Mouse (Mus musculus) lung, embryonic 15.5 days (tissue): ENCODE data around the gene Ddr2. TPM values are rescaled to one million over a fixed set of nuclear protein-coding genes. Genes with fewer than 3 reads are reported as not detected.
"Not testable (repeated sequence)": the region's sequence is repeated elsewhere in the genome, so short reads cannot be mapped to it uniquely, and the experiment has no call there.

Experiments used
- ATAC-seq: fragments of 200-750 bp; cut with Nextera tagmentation; 2 replicates; pipeline ENCODE4 v1.8.0; 2017; ENCODE audit warnings: moderate number of reproducible peaks, borderline replicate concordance; ENCODE audit not compliant: low FRiP score, low TSS enrichment; ENCODE audit errors: extremely low read depth
- H3K27ac ChIP-seq: fragments of 300-500 bp; sonication (generic); 2 replicates; pipeline ENCODE4 v1.5.1; 2015; ENCODE audit warnings: moderate library complexity, mild to moderate bottlenecking, inconsistent platforms
- H3K27me3 ChIP-seq: fragments of 300-500 bp; sonication (generic); 2 replicates; pipeline ENCODE4 v1.6.1; 2015; ENCODE audit warnings: inconsistent platforms
- H3K36me3 ChIP-seq: fragments of 300-500 bp; sonication (generic); 2 replicates; pipeline ENCODE4 v1.6.1; 2015; ENCODE audit warnings: inconsistent platforms
- H3K4me1 ChIP-seq: fragments of 300-500 bp; sonication (generic); 2 replicates; pipeline ENCODE4 v1.6.1; 2015; ENCODE audit warnings: inconsistent platforms
- H3K4me2 ChIP-seq: fragments of 300-500 bp; sonication (generic); 2 replicates; pipeline ENCODE4 v1.6.1; 2015; ENCODE audit warnings: inconsistent platforms, mild to moderate bottlenecking, moderate library complexity
- H3K4me3 ChIP-seq: fragments of 300-500 bp; sonication (generic); 2 replicates; pipeline ENCODE4 v1.5.1; 2015; ENCODE audit warnings: mild to moderate bottlenecking, inconsistent platforms
- H3K9ac ChIP-seq: fragments of 300-500 bp; sonication (generic); 2 replicates; pipeline ENCODE4 v1.6.1; 2015; ENCODE audit warnings: inconsistent platforms
- H3K9me3 ChIP-seq: fragments of 300-500 bp; sonication (generic); 2 replicates; pipeline ENCODE4 v1.6.1; 2016; ENCODE audit warnings: inconsistent platforms
- WGBS: fragments of 180-500 bp; shearing (Covaris S2); methylation state at CpG from one replicate; pipeline ENCODE4 v1.1.7; 2015; 5-methylcytosine and 5-hydroxymethylcytosine counted together
- polyA plus RNA-seq: library from polyadenylated mRNA; unstranded; fragments of >200 nt; fragmentation: Nextera tagmentation; extraction: Ambion mirVana; gene quantifications from 2 replicates; pipeline ENCODE4 v1.2.1, GENCODE M21; 2015

The Ddr2 gene
- polyA plus RNA-seq, 1 experiment from 2014 or later = 43.9 TPM

DNA sequence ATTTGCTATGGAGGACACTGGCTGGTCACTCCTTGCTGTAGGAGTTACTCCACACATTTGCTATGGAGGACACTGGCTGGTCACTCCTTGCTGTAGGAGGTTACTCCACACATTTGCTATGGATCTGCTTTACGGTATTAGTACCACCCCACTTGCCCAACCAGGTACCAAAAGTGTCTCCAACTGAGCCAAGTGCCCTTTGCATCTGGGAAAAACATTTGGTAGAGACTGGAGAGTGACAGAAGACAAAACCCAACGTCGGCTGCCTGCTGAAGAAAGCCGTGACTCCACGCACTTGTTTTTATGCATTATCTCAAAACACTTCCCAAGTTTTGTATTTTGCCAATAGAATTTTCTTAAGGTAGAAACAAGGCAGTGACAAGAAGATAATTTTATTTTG lies 31.1 kb upstream of the Ddr2 start:
- no peak overlapping the region for H3K4me2 ChIP-seq
- H3K36me3 ChIP-seq = peaks cover 24% of the 10 kb centered on the region
- no peak overlapping the region for H3K4me3 ChIP-seq
- H3K27ac ChIP-seq = no peak overlapping the region
- no peak for ATAC-seq
- no peaks in the 10 kb centered on the region for H3K4me1 ChIP-seq
- WGBS = 96% methylated on average over 5 of the region's 5 CpGs
- H3K9me3 ChIP-seq = no peaks in the 10 kb centered on the region
- no peak overlapping the region for H3K9ac ChIP-seq
- H3K27me3 ChIP-seq = no peaks in the 10 kb centered on the region

DNA sequence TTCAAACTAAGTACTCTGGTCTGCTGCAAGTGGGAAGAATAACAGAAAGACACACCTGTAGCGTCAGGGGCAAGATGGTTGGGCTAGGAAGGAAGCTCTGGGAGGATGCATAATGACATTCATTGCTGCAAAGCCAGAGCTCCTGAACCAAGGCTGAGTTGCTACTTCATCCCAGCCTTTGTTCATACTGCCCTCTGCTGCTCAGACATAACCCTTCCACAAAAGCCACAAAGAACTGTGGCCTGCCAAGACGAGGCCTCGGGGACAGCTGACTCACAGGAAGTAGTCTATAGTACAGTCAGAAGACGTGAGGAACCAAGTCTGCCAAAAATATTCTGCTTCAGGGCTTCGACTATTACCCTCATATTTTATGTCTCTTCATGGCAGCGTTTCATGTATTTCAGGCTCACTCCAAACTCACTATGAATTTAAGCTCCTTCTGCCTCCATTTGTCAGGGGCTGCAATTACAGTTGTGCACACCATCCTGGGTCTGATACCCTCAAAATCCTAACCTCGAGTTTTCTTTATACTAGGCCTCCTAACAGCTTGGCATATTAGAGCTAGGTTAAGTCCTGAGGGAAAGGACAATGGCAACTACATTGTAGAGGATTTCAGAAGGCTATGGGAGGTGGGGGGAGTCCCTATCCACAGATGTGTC lies 25.9 kb upstream of the Ddr2 start:
- Histone ChIP-seq H3K4me2 (no peak overlapping the region), H3K4me3 (no peak overlapping the region), H3K27me3 (no peaks in the 10 kb centered on the region), H3K9me3 (no peaks in the 10 kb centered on the region), H3K27ac (peak overlapping the region; percentile 35; the same call in 1 of the 2 replicates), H3K4me1 (no peaks in the 10 kb centered on the region), H3K36me3 (no peaks in the 10 kb centered on the region), H3K9ac (no peak overlapping the region)
- ATAC-seq = peak; percentile 77; the same call in 1 of the 2 replicates
- WGBS = 17% methylated on average over 7 of the region's 7 CpGs

DNA sequence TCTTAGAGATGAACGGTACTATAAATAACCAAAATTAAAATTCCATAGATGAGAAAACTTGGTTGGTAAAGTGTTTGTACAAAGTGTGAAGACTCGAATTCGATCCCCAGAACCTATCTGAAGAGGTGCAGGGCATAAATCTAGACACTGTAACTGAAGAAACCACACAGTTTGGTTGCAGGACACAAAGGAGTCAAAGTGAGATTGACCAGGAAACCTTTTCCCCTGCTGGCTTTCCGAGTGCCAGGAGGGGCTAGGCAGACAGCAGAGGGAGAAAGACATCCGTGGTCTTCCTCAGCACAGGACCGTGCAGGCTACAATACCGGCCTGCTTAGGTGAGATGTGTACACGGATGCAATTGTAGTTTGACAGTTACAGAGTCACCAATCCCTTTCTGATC lies 23.7 kb upstream of the Ddr2 start:
- Histone ChIP-seq H3K9me3 (no peaks in the 10 kb centered on the region), H3K9ac (no peak overlapping the region), H3K27me3 (no peaks in the 10 kb centered on the region), H3K36me3 (no peaks in the 10 kb centered on the region), H3K4me1 (no peaks in the 10 kb centered on the region), H3K27ac (no peak overlapping the region), H3K4me3 (no peak overlapping the region), H3K4me2 (no peak overlapping the region)
- no peak for ATAC-seq
- 83% methylated on average over 8 of the region's 8 CpGs for WGBS

DNA sequence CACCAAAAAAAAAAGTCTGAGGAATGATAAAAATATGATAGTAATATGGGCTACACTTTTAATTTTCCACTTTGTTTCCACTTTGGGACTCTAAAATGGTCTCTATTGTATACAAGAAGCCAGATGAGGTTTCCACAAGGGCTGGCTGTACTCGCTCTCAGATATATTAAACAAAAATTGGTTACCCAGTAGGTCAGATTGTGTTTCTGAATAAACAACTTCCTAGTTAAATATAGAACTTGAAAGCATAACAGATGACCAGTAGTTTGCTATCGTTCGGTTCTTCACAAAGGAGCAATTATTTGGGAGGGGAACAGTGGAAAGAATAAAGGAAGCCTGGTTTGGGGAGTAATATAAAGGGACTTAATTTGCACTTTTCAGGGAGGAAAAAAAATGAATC lies 20.4 kb upstream of the Ddr2 start:
- Histone ChIP-seq H3K36me3 (no peaks in the 10 kb centered on the region), H3K4me2 (no peak overlapping the region), H3K4me1 (no peaks in the 10 kb centered on the region), H3K27me3 (no peaks in the 10 kb centered on the region), H3K9ac (no peak overlapping the region), H3K9me3 (no peaks in the 10 kb centered on the region), H3K4me3 (no peak overlapping the region), H3K27ac (no peak overlapping the region)
- ATAC-seq = no peak
- WGBS = 27% methylated on average over 3 of the region's 3 CpGs

DNA sequence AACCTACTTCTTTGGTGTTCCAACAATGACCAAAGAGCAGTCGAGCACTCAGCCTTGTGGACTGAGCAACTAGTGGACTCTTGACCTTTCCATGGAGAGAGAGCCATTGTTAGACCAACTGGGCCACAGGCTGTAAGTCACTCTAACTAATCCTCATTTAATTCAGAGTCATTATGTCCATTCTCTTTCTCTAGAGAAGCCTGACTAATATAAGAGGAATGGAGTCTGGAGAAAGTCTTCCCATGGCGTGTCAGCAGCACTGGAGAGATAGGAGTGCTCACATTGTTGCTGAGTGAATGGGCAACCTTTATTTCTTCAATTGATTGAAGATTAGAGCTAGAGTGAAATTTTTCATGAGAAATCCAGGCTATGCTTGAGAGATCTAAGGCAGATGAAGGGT lies 14.1 kb upstream of the Ddr2 start:
- H3K27ac ChIP-seq = no peak overlapping the region
- WGBS = 76% methylated on average over 2 of the region's 2 CpGs
- ATAC-seq = no peak
- H3K27me3 ChIP-seq = no peaks in the 10 kb centered on the region
- no peak overlapping the region for H3K4me2 ChIP-seq
- no peak overlapping the region for H3K4me3 ChIP-seq
- H3K9ac ChIP-seq = no peak overlapping the region
- no peaks in the 10 kb centered on the region for H3K9me3 ChIP-seq
- no peaks in the 10 kb centered on the region for H3K36me3 ChIP-seq
- H3K4me1 ChIP-seq = no peaks in the 10 kb centered on the region

DNA sequence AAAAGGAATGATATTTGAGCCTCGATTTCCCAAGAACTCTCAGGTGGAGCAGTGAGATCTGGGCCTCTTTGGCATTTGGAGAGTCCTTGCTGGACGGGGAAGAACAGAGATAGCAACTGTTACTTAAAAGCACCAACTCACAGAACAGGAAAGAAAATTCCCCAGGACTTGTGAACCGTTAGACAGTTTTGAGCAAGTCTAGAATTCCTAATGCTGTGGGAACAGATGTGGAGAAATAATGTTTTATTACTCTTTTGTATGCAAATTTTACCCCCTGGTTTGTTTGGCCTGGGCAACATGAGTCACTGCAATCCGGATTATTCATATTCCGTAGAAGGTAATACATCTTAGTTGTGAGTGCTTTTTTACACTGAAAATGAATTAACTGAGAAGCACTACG lies 3.1 kb upstream of the Ddr2 start:
- no peak for ATAC-seq
- H3K4me1 ChIP-seq = peaks cover 1% of the 10 kb centered on the region; the same call in 1 of the 2 replicates
- H3K9ac ChIP-seq = no peak overlapping the region
- no peaks in the 10 kb centered on the region for H3K27me3 ChIP-seq
- H3K9me3 ChIP-seq = no peaks in the 10 kb centered on the region
- no peaks in the 10 kb centered on the region for H3K36me3 ChIP-seq
- 71% methylated on average over 6 of the region's 6 CpGs for WGBS
- H3K4me3 ChIP-seq = no peak overlapping the region
- H3K27ac ChIP-seq = no peak overlapping the region
- H3K4me2 ChIP-seq = no peak overlapping the region

DNA sequence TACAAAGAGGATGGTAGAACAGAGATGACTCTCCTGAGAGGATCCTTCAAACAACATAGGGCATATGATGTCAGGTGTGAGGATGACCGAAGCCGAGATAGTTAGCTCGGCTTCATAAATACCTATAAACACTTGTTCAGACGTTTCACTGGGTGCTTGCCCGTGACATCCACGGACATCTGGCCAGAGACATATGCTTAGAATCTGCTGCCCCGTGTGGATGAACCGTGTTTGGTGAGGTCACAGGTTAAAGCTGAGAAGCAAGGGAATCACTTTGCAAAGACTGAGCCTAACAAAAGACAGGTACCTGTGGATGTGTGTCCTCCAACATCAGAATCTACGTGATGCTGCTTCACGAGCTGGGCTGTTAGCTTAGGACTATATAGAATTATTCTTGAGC lies 1.7 kb upstream of the Ddr2 start:
- no peak overlapping the region for H3K4me2 ChIP-seq
- peaks cover 5% of the 10 kb centered on the region; the same call in 1 of the 2 replicates for H3K4me1 ChIP-seq
- no peak for ATAC-seq
- no peaks in the 10 kb centered on the region for H3K36me3 ChIP-seq
- H3K9me3 ChIP-seq = no peaks in the 10 kb centered on the region
- H3K27ac ChIP-seq = no peak overlapping the region
- no peak overlapping the region for H3K4me3 ChIP-seq
- no peaks in the 10 kb centered on the region for H3K27me3 ChIP-seq
- no peak overlapping the region for H3K9ac ChIP-seq
- WGBS = 78% methylated on average over 10 of the region's 10 CpGs

DNA sequence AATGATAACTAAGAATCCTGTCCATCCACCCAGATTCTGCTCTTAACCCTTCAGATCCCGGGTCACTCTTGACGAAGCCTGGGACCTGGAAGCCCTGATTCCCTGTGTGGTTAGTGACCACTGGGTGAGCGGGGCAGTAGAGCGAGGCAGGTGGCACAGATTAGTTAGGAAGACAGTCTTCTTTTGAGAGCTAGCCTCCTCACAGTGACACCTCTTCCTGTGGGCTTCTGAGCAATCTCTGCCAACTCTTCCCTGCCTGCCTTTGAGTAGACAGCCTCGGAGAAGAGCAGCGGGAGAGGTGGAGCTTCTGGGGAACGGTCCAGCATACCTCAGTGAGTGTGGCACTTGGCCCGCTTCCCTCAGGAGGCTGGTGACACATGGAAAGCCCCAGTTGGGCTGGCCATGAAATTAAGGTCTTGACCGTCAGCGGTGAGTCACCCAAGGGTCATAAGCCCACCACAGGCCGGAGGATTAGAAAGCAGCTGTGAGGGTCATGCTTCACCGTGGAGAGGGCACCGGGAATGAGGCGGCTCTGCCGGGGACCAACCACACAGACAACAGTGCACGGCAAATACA lies 1.2 kb upstream of the Ddr2 start:
- Histone ChIP-seq H3K27me3 (no peaks in the 10 kb centered on the region), H3K36me3 (no peaks in the 10 kb centered on the region), H3K4me2 (peak overlapping the region; percentile 52), H3K9ac (no peak overlapping the region), H3K4me1 (peaks cover 5% of the 10 kb centered on the region; the same call in 1 of the 2 replicates), H3K9me3 (no peaks in the 10 kb centered on the region), H3K27ac (peak overlapping the region; percentile 87), H3K4me3 (no peak overlapping the region)
- 68% methylated on average over 16 of the region's 16 CpGs for WGBS
- ATAC-seq = no peak

DNA sequence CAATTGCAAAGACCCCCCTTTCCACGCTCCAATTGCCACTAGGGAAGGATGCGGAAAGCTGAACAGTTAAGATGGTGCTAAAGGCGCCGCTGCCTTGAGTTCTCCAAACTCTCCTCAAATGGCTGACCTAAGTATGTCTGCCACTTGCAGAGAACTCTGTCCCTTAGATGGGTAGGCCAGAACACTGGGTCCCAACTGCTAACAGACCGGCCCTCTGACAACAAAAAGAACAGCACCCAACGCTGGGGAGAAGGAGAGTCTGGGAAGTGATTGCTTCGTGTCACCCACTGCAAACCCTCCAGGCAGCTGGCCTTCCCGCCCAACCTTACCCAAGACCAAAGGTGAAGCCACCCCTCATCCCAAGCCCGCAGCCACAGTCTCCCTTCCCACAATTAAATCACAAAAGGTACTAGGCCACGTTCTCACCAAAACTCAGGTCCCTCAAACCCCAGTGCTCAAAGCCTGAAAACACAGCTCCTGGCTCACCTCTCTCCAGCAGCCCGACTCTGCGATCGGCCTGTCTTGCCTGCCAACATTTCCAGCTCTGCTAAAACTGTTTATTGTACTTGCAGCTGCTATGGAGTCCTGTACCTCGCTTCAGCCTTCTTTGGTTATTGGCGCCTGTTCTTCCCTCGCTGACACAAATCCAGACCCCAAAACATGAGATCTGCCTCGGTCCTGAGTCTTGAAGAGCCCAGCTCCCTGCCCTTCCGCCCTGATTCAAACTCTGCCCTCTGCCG lies 616 bp downstream of the Ddr2 start:
- no peaks in the 10 kb centered on the region for H3K9me3 ChIP-seq
- ATAC-seq = peak; percentile 58

DNA sequence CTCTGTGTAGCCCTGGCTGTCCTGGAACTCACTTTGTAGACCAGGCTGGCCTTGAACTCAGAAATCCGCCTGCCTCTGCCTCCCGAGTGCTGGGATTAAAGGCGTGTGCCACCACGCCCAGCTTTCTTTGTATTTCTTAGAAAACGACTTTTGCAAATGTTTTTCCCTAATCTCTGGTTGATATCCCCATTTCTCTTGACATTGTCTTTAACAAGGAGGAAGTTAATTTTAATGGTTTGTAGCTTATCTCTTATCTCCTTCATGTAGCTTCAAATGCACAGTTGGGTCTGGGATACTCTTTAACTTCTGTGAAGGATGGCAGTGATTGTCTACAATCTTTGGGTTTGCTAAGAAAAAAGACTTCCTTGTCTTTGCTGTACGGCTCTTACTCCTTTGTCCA lies 7.7 kb downstream of the Ddr2 start:
- not testable (repeated sequence) for H3K4me2 ChIP-seq, H3K27ac ChIP-seq, H3K36me3 ChIP-seq, H3K9me3 ChIP-seq, H3K27me3 ChIP-seq, H3K9ac ChIP-seq, ATAC-seq, H3K4me3 ChIP-seq, H3K4me1 ChIP-seq
- WGBS = 90% methylated on average over 6 of the region's 6 CpGs

More for the DNA sequence above, 616 bp downstream of the Ddr2 start:
- Histone ChIP-seq H3K4me3 (peak overlapping the region; percentile 44), H3K4me1 (peaks cover 5% of the 10 kb centered on the region; the same call in 1 of the 2 replicates), H3K36me3 (no peaks in the 10 kb centered on the region), H3K27ac (peak overlapping the region; percentile 87), H3K9ac (peak overlapping the region; percentile 33), H3K4me2 (peak overlapping the region; percentile 52), H3K27me3 (no peaks in the 10 kb centered on the region)
- 41% methylated on average over 19 of the region's 19 CpGs for WGBS

DNA sequence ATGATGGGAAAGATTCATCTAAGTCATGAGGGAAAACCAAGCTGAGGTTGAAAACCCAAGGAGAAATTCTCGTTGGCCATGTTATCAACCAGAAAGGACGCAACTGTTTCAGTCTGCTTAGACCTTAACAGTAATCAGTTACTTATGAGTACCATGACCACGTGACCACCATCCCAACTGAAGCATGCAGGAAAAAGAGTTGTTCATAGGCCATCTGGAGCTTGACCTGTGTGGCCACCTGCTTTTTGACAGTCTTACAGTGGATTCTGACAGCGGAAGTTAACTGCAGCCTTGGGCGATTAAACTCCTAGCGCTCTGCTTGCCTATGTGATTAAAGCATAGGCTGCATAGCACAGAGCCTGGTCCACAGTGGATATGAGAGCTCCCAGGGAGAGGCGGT lies 23.9 kb downstream of the Ddr2 start:
- Histone ChIP-seq H3K4me2 (no peak overlapping the region), H3K9me3 (no peaks in the 10 kb centered on the region), H3K27me3 (no peaks in the 10 kb centered on the region), H3K27ac (no peak overlapping the region), H3K36me3 (no peaks in the 10 kb centered on the region), H3K9ac (no peak overlapping the region), H3K4me1 (no peaks in the 10 kb centered on the region), H3K4me3 (no peak overlapping the region)
- WGBS = 89% methylated on average over 7 of the region's 7 CpGs
- ATAC-seq = no peak

DNA sequence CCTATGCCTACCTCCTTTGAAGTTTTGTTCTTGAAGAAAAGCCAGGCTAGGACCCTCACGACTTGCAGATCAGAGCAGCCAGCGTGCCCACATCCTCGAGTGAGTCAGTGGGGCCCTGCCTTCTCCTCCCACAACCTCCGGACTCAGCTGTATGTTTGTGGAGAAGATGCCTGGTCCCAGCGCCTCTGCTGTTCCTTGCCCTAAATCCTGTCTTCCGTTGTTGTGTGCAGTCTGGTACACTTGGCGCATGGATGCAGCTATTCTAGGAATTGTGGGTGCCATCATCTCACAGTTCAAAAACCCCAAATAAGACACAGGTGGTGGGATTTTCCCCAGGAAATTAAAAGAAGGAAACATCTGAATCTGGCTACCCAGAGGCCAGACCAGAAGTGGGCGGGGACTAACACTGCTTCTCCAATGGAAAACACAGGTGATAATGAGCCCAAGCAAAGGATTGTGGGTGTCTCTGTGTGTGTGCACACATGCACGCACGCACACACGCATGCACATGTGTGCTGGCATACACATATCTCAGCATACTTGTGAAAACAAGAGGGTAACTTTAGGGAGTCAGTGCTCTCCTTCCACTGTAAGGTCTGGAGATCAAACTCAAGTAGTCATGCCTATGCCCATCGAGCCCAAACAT lies 26.3 kb downstream of the Ddr2 start:
- 82% methylated on average over 12 of the region's 12 CpGs for WGBS
- no peaks in the 10 kb centered on the region for H3K27me3 ChIP-seq
- no peak for ATAC-seq

More for the DNA sequence above, 26.3 kb downstream of the Ddr2 start:
- Histone ChIP-seq H3K4me2 (no peak overlapping the region), H3K9ac (no peak overlapping the region), H3K9me3 (no peaks in the 10 kb centered on the region), H3K36me3 (no peaks in the 10 kb centered on the region), H3K4me3 (no peak overlapping the region), H3K27ac (no peak overlapping the region), H3K4me1 (peaks cover 5% of the 10 kb centered on the region; the same call in 1 of the 2 replicates)
